Mouse (Mus musculus) kidney, embryonic 14.5 days (tissue): Measurements from ENCODE around the gene Cyfip2. TPM values are rescaled to one million over a fixed set of nuclear protein-coding genes. Genes with fewer than 3 reads are reported as not detected.

Source experiments
- ATAC-seq: fragments of 200-750 bp; cut with Nextera tagmentation; 2 replicates; pipeline ENCODE4 v1.8.0; 2017; ENCODE audit warnings: moderate number of reproducible peaks, mild to moderate bottlenecking, moderate TSS enrichment, moderate library complexity; ENCODE audit not compliant: low FRiP score, low TSS enrichment
- H3K27ac ChIP-seq: fragments of 300-500 bp; sonication (generic); 2 replicates; pipeline ENCODE4 v1.5.1; 2014; ENCODE audit warnings: low read depth, mild to moderate bottlenecking, low read length, moderate library complexity, mixed read lengths
- H3K27me3 ChIP-seq: fragments of 300-500 bp; sonication (generic); 2 replicates; pipeline ENCODE4 v1.6.1; 2014; ENCODE audit warnings: mild to moderate bottlenecking, low read length; ENCODE audit not compliant: control insufficient read depth, insufficient read depth
- H3K36me3 ChIP-seq: fragments of 300-500 bp; sonication (generic); 2 replicates; pipeline ENCODE4 v1.6.1; 2014; ENCODE audit warnings: low read length, mixed read lengths; ENCODE audit not compliant: control insufficient read depth, insufficient read depth
- H3K4me1 ChIP-seq: fragments of 300-500 bp; sonication (generic); 2 replicates; pipeline ENCODE4 v1.6.1; 2014; ENCODE audit warnings: low read length, mixed read lengths; ENCODE audit not compliant: control insufficient read depth, insufficient read depth
- H3K4me2 ChIP-seq: fragments of 300-500 bp; sonication (generic); replicated peaks from 2 replicates; pipeline ENCODE4 v1.6.1; 2014; ENCODE audit warnings: low read depth, mild to moderate bottlenecking, low read length
- H3K4me3 ChIP-seq: fragments of 300-500 bp; sonication (generic); 2 replicates; pipeline ENCODE4 v1.5.1; 2014; ENCODE audit warnings: mild to moderate bottlenecking, low read length
- H3K9ac ChIP-seq: fragments of 300-500 bp; sonication (generic); 2 replicates; pipeline ENCODE4 v1.6.1; 2014; ENCODE audit warnings: low read depth, mild to moderate bottlenecking, low read length, moderate library complexity
- H3K9me3 ChIP-seq: fragments of 300-500 bp; sonication (generic); 2 replicates; pipeline ENCODE4 v1.6.1; 2016; ENCODE audit warnings: low read length; ENCODE audit not compliant: control insufficient read depth
- WGBS: fragments of 180-500 bp; shearing (Covaris S2); extraction: QIAGEN DNeasy Blood & Tissue Kit; methylation state at CpG from one replicate; pipeline ENCODE4 v1.1.7; 2014; 5-methylcytosine and 5-hydroxymethylcytosine counted together
- polyA plus RNA-seq: library from polyadenylated mRNA; unstranded; fragments of >200 nt; fragmentation: Nextera tagmentation; extraction: Ambion mirVana; gene quantifications from 2 replicates; pipeline ENCODE4 v1.2.1, GENCODE M21; 2014

Cyfip2 gene
- polyA plus RNA-seq, 1 experiment from 2014 or later = 19.2 TPM

DNA sequence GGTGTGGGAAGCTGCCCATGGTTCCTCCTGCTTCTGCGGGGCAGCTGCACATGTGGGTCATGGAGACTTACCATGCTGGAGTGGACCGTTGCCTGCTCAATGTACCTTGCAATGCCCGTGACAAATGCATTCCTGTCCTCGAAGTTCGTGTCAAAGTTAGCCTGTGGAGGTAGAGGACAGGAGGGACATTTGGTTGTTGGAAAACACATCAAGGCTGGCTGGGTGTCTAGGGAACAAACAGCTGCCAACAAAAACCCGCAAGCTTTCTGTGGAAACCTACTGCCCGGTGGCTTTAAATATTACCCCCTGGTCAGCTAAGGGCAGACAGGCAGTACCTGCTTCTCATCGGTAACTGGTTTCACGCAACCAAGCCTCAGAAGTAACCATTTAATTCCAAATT lies 23.1 kb downstream of the Cyfip2 start:
- WGBS = 65% methylated on average over 9 of the region's 9 CpGs
- no peaks in the 10 kb centered on the region for H3K9me3 ChIP-seq
- no peaks in the 10 kb centered on the region; the same call in 1 of the 2 replicates for H3K4me1 ChIP-seq
- no peak for ATAC-seq
- no peak overlapping the region for H3K4me3 ChIP-seq
- no peak overlapping the region for H3K27ac ChIP-seq
- H3K27me3 ChIP-seq = no peaks in the 10 kb centered on the region
- H3K36me3 ChIP-seq = no peaks in the 10 kb centered on the region
- H3K9ac ChIP-seq = no peak overlapping the region
- H3K4me2 ChIP-seq = no peak overlapping the region

DNA sequence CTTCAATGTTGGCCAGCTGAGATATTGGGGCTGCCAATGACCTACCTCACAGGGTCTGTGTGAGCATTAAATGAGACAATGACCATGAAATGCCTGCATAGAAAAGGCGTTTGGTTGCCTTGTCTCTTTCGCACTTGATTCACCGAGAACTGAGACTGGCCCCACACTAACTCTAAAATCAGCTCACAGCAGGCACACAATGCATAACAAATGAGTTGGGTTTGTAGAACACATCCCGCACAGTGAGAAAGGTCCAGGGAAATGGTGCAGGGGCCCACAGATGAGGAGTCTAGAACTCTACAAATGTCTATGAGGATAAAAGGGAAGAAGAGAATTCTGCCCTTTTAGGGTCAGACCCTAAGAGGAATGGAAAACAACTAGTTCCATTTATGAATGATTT lies 23.6 kb downstream of the Cyfip2 start:
- H3K4me1 ChIP-seq = no peaks in the 10 kb centered on the region; the same call in 1 of the 2 replicates
- no peaks in the 10 kb centered on the region for H3K9me3 ChIP-seq
- WGBS = 79% methylated on average over 4 of the region's 4 CpGs
- H3K36me3 ChIP-seq = no peaks in the 10 kb centered on the region
- no peak for ATAC-seq
- no peak overlapping the region for H3K4me2 ChIP-seq
- no peaks in the 10 kb centered on the region for H3K27me3 ChIP-seq
- H3K27ac ChIP-seq = no peak overlapping the region
- H3K4me3 ChIP-seq = no peak overlapping the region
- no peak overlapping the region for H3K9ac ChIP-seq

GRCm38 (mm10) chr11:46288091-46288490 lies 24.6 kb downstream of the Cyfip2 start:
- no peak for ATAC-seq
- Histone ChIP-seq H3K27ac (no peak overlapping the region), H3K9me3 (no peaks in the 10 kb centered on the region), H3K4me1 (no peaks in the 10 kb centered on the region; the same call in 1 of the 2 replicates), H3K27me3 (no peaks in the 10 kb centered on the region), H3K4me3 (no peak overlapping the region), H3K36me3 (no peaks in the 10 kb centered on the region), H3K4me2 (no peak overlapping the region), H3K9ac (no peak overlapping the region)
- WGBS = 42% methylated on average over 5 of the region's 5 CpGs

GRCm38 (mm10) chr11:46286803-46287202 lies 25.9 kb downstream of the Cyfip2 start:
- no peaks in the 10 kb centered on the region; the same call in 1 of the 2 replicates for H3K4me1 ChIP-seq
- whole genome bisulfite sequencing = 66% methylated on average over 6 of the region's 6 CpGs
- no peaks in the 10 kb centered on the region for H3K36me3 ChIP-seq
- H3K27ac ChIP-seq = no peak overlapping the region
- H3K9me3 ChIP-seq = no peaks in the 10 kb centered on the region
- no peak overlapping the region for H3K4me2 ChIP-seq
- H3K9ac ChIP-seq = no peak overlapping the region
- no peaks in the 10 kb centered on the region for H3K27me3 ChIP-seq
- H3K4me3 ChIP-seq = no peak overlapping the region
- ATAC-seq = no peak

DNA sequence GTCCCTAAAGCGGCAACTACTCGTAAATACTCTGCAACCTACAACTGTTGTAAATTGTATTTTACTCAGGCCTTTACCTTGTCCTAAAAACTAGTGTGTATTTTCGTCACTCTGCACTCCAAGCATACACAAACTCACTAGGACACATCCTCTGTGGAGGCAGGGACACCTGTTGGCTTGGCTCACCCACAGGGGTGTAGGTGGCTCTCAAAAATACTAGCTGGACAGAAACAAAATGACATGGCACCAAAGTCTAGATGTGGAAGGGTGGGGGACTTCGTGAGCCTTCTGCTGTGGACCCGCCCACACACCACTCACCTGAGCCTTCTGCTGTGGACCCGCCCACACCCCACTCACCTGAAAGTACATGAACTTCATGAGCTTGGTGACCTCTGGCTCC lies 28.9 kb downstream of the Cyfip2 start:
- 92% methylated on average over 6 of the region's 6 CpGs for WGBS

DNA sequence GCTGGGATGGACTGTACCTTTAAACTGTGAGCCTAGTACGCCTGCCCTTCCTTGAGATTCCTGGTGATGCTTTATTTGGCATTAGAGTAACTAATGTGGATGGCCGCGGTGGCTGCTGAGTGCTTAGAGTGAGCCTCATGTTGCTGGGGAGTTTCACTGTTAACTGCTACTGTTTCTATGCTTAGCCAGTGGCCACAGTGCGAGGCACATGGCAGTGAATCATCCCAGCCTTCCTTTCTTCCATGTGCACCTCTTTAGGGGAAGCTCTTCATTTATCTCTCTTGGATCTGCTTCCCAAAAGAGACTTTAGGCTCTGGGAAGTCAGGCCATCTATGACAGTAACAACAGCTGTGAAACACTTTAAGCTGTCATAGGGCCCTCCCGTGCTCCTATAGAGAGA lies 30.0 kb downstream of the Cyfip2 start:
- no peak overlapping the region for H3K4me2 ChIP-seq
- H3K4me3 ChIP-seq = no peak overlapping the region
- H3K27ac ChIP-seq = no peak overlapping the region
- H3K27me3 ChIP-seq = no peaks in the 10 kb centered on the region
- WGBS = 88% methylated on average over 5 of the region's 5 CpGs
- ATAC-seq = no peak
- no peak overlapping the region for H3K9ac ChIP-seq
- 0 out of 2 replicates have a peak, but pooled peaks cover 2% of the 10 kb centered on the region for H3K36me3 ChIP-seq
- H3K9me3 ChIP-seq = no peaks in the 10 kb centered on the region
- H3K4me1 ChIP-seq = no peaks in the 10 kb centered on the region

More for the DNA sequence above, 28.9 kb downstream of the Cyfip2 start:
- H3K9me3 ChIP-seq = no peaks in the 10 kb centered on the region
- no peaks in the 10 kb centered on the region for H3K4me1 ChIP-seq
- no peak for ATAC-seq
- no peak overlapping the region for H3K4me3 ChIP-seq
- no peaks in the 10 kb centered on the region for H3K36me3 ChIP-seq
- no peaks in the 10 kb centered on the region for H3K27me3 ChIP-seq
- no peak overlapping the region for H3K9ac ChIP-seq
- H3K27ac ChIP-seq = no peak overlapping the region
- H3K4me2 ChIP-seq = no peak overlapping the region

DNA sequence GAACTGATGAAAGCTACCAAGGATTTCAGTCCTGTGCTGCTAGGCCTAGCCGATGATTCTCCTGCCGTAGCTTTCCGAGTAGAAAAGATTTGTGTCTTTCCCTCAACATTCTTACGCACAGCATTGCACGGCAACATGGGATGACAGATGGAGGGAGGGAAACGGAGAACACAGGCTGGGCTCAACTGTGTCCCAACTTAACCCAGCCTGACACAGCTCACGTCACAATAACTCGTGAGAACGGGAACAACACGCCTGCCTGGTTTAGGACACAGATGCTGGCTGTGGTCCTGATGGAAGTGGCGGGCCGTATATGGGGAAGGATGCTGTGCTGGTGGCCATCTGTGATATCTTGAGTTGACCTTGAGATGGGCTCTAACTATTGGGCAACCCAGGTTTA lies 34.0 kb downstream of the Cyfip2 start:
- Histone ChIP-seq H3K27ac (no peak overlapping the region), H3K9ac (no peak overlapping the region), H3K9me3 (no peaks in the 10 kb centered on the region), H3K36me3 (peaks cover 6% of the 10 kb centered on the region; the same call in 1 of the 2 replicates), H3K4me3 (no peak overlapping the region), H3K4me2 (no peak overlapping the region), H3K27me3 (no peaks in the 10 kb centered on the region), H3K4me1 (no peaks in the 10 kb centered on the region)
- 92% methylated on average over 12 of the region's 12 CpGs for WGBS
- ATAC-seq = no peak

DNA sequence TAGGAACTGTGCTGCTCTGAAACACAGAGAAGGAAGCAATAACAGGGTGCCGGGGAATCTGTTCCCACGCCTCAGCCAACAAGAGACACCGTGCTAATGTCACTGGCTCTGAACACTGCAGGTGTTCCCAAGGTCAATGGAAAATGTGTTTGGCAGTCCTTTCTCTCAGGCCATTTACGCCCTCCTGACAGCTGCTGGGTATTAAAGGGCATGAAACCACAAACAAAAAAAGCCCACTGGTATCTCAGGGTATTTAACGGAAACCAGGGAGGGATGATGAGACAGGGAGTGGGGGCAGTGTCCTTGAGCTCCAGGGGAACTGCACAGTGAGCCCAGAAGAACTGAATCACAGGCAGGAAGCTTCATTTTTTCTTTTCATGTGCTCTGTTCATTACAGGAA lies 34.5 kb downstream of the Cyfip2 start:
- no peak overlapping the region for H3K9ac ChIP-seq
- WGBS = 85% methylated on average over 5 of the region's 5 CpGs
- no peak overlapping the region for H3K27ac ChIP-seq
- H3K27me3 ChIP-seq = no peaks in the 10 kb centered on the region
- no peak for ATAC-seq
- no peaks in the 10 kb centered on the region for H3K4me1 ChIP-seq
- H3K4me3 ChIP-seq = no peak overlapping the region
- H3K4me2 ChIP-seq = no peak overlapping the region
- no peaks in the 10 kb centered on the region for H3K9me3 ChIP-seq
- peaks cover 6% of the 10 kb centered on the region; the same call in 1 of the 2 replicates for H3K36me3 ChIP-seq

GRCm38 (mm10) chr11:46276778-46277177 lies 35.9 kb downstream of the Cyfip2 start:
- no peak overlapping the region for H3K4me3 ChIP-seq
- ATAC-seq = no peak
- H3K9ac ChIP-seq = no peak overlapping the region
- no peaks in the 10 kb centered on the region for H3K9me3 ChIP-seq
- 52% methylated on average over 5 of the region's 5 CpGs for WGBS
- peaks cover 6% of the 10 kb centered on the region; the same call in 1 of the 2 replicates for H3K36me3 ChIP-seq
- no peak overlapping the region for H3K4me2 ChIP-seq
- H3K27me3 ChIP-seq = no peaks in the 10 kb centered on the region
- H3K4me1 ChIP-seq = no peaks in the 10 kb centered on the region
- no peak overlapping the region for H3K27ac ChIP-seq
